Mouse (Mus musculus): ENCODE measurements around the gene Klhl41. TPM values are rescaled to one million over a fixed set of nuclear protein-coding genes. Genes with fewer than 3 reads are reported as not detected.
"Not testable (repeated sequence)": the region's sequence is repeated elsewhere in the genome, so short reads cannot be mapped to it uniquely, and the experiment has no call there.

Klhl41 gene
- polyA plus RNA-seq, 1 experiment = 5.1 TPM

GRCm38 (mm10) chr2:69646726-69647490 is 23.0 kb upstream of the Klhl41 start, which contains the start of gene Bbs5:
Gene Bbs5, plus strand, starts transcription at chr2:69647171.
- Histone ChIP-seq H3K4me1 (ENCODE audit: control insufficient read depth, insufficient read depth, low read length) (no peaks in the 10 kb centered on the region; the same call in 1 of the 2 replicates), H3K4me3 (replicated peaks; ENCODE audit: extremely low read depth, low read depth, low read length) (peak within 1 kb of the TSS; percentile 86)
- 4% methylated on average over 43 of the region's 43 CpGs for WGBS
- DNase-seq = peak; percentile 86
- no peak for TF ChIP-seq CTCF (IDR thresholded peaks at IDR 0.05; ENCODE audit: insufficient read depth, low read length)
- peak; percentile 59; the same call in 1 of the 2 replicates for TF ChIP-seq POLR2A (IDR thresholded peaks at IDR 0.05; ENCODE audit: borderline replicate concordance, extremely low read depth, low read depth, low read length)

GRCm38 (mm10) chr2:69649716-69650115 is 20.2 kb upstream of the Klhl41 start:
- WGBS = 92% methylated on average over 5 of the region's 5 CpGs
- no peak for TF ChIP-seq POLR2A (IDR thresholded peaks at IDR 0.05; ENCODE audit: borderline replicate concordance, extremely low read depth, low read depth, low read length)
- no peak for TF ChIP-seq CTCF (IDR thresholded peaks at IDR 0.05; ENCODE audit: insufficient read depth, low read length)
- Histone ChIP-seq H3K4me3 (replicated peaks; ENCODE audit: extremely low read depth, low read depth, low read length) (no peak overlapping the region), H3K4me1 (ENCODE audit: control insufficient read depth, insufficient read depth, low read length) (no peaks in the 10 kb centered on the region; the same call in 1 of the 2 replicates)
- no peak for DNase-seq

GRCm38 (mm10) chr2:69659326-69659725 is 10.6 kb upstream of the Klhl41 start:
- TF ChIP-seq CTCF (IDR thresholded peaks at IDR 0.05; ENCODE audit: insufficient read depth, low read length) (no peak), POLR2A (IDR thresholded peaks at IDR 0.05; ENCODE audit: borderline replicate concordance, extremely low read depth, low read depth, low read length) (no peak)

GRCm38 (mm10) chr2:69663827-69664476 is 6.0 kb upstream of the Klhl41 start:
- DNase-seq = no peak
- TF ChIP-seq CTCF (IDR thresholded peaks at IDR 0.05; ENCODE audit: insufficient read depth, low read length) (no peak), POLR2A (IDR thresholded peaks at IDR 0.05; ENCODE audit: borderline replicate concordance, extremely low read depth, low read depth, low read length) (no peak)
- no peaks in the 10 kb centered on the region for H3K4me1 ChIP-seq (ENCODE audit: control insufficient read depth, insufficient read depth, low read length)
- 72% methylated on average over 13 of the region's 13 CpGs for WGBS
- H3K4me3 ChIP-seq (replicated peaks; ENCODE audit: extremely low read depth, low read depth, low read length) = no peak overlapping the region

More at GRCm38 (mm10) chr2:69659326-69659725, 10.6 kb upstream of the Klhl41 start:
- DNase-seq = no peak
- WGBS = 85% methylated on average over 4 of the region's 4 CpGs
- no peaks in the 10 kb centered on the region for H3K4me1 ChIP-seq (ENCODE audit: control insufficient read depth, insufficient read depth, low read length)
- no peak overlapping the region for H3K4me3 ChIP-seq (replicated peaks; ENCODE audit: extremely low read depth, low read depth, low read length)

GRCm38 (mm10) chr2:69667656-69668055 is 2.3 kb upstream of the Klhl41 start:
- TF ChIP-seq POLR2A (IDR thresholded peaks at IDR 0.05; ENCODE audit: borderline replicate concordance, extremely low read depth, low read depth, low read length) = no peak
- WGBS = 91% methylated on average over 4 of the region's 4 CpGs
- DNase-seq = no peak
- Histone ChIP-seq H3K4me1 (ENCODE audit: control insufficient read depth, insufficient read depth, low read length) (no peaks in the 10 kb centered on the region), H3K4me3 (replicated peaks; ENCODE audit: extremely low read depth, low read depth, low read length) (no peak overlapping the region)

GRCm38 (mm10) chr2:69668414-69668813 is 1.5 kb upstream of the Klhl41 start:
- Histone ChIP-seq H3K4me3 (replicated peaks; ENCODE audit: extremely low read depth, low read depth, low read length) (no peak overlapping the region), H3K4me1 (ENCODE audit: control insufficient read depth, insufficient read depth, low read length) (no peaks in the 10 kb centered on the region)
- DNase-seq = no peak
- 71% methylated on average over 6 of the region's 6 CpGs for WGBS
- TF ChIP-seq POLR2A (IDR thresholded peaks at IDR 0.05; ENCODE audit: borderline replicate concordance, extremely low read depth, low read depth, low read length) (no peak), CTCF (IDR thresholded peaks at IDR 0.05; ENCODE audit: insufficient read depth, low read length) (no peak)

- DNase-seq = no peak
- WGBS = 59% methylated on average over 5 of the region's 5 CpGs
- Histone ChIP-seq H3K4me3 (replicated peaks; ENCODE audit: extremely low read depth, low read depth, low read length) (no peak overlapping the region), H3K4me1 (ENCODE audit: control insufficient read depth, insufficient read depth, low read length) (no peaks in the 10 kb centered on the region)
- TF ChIP-seq CTCF (IDR thresholded peaks at IDR 0.05; ENCODE audit: insufficient read depth, low read length) (no peak), POLR2A (IDR thresholded peaks at IDR 0.05; ENCODE audit: borderline replicate concordance, extremely low read depth, low read depth, low read length) (no peak)
Measured at GRCm38 (mm10) chr2:69673723-69674122, 3.8 kb downstream of the Klhl41 start.

GRCm38 (mm10) chr2:69675266-69675665 is 5.3 kb downstream of the Klhl41 start:
- Histone ChIP-seq H3K4me3 (replicated peaks; ENCODE audit: extremely low read depth, low read depth, low read length) (no peak overlapping the region), H3K4me1 (ENCODE audit: control insufficient read depth, insufficient read depth, low read length) (no peaks in the 10 kb centered on the region)
- WGBS = 91% methylated on average over 9 of the region's 9 CpGs
- no peak for TF ChIP-seq CTCF (IDR thresholded peaks at IDR 0.05; ENCODE audit: insufficient read depth, low read length)
- no peak for TF ChIP-seq POLR2A (IDR thresholded peaks at IDR 0.05; ENCODE audit: borderline replicate concordance, extremely low read depth, low read depth, low read length)
- no peak for DNase-seq

GRCm38 (mm10) chr2:69676713-69677112 is 6.8 kb downstream of the Klhl41 start:
- no peak for TF ChIP-seq CTCF (IDR thresholded peaks at IDR 0.05; ENCODE audit: insufficient read depth, low read length)
- TF ChIP-seq POLR2A (IDR thresholded peaks at IDR 0.05; ENCODE audit: borderline replicate concordance, extremely low read depth, low read depth, low read length) = no peak
- 48% methylated on average over 2 of the region's 2 CpGs for WGBS
- no peak for DNase-seq
- Histone ChIP-seq H3K4me3 (replicated peaks; ENCODE audit: extremely low read depth, low read depth, low read length) (no peak overlapping the region), H3K4me1 (ENCODE audit: control insufficient read depth, insufficient read depth, low read length) (no peaks in the 10 kb centered on the region)

- WGBS = 92% methylated on average over 2 of the region's 2 CpGs
- H3K4me1 ChIP-seq (ENCODE audit: control insufficient read depth, insufficient read depth, low read length); H3K4me3 ChIP-seq (replicated peaks; ENCODE audit: extremely low read depth, low read depth, low read length); DNase-seq: not testable (repeated sequence)
Measured at GRCm38 (mm10) chr2:69677215-69677614, 7.3 kb downstream of the Klhl41 start.
